Mouse (Mus musculus): ENCODE measurements around the gene Zfhx3. TPM values are rescaled to one million over a fixed set of nuclear protein-coding genes. Genes with fewer than 3 reads are reported as not detected.

Gene Zfhx3
- total RNA-seq (2023) = 24.7 and 30.6 TPM in 2 replicates

DNA sequence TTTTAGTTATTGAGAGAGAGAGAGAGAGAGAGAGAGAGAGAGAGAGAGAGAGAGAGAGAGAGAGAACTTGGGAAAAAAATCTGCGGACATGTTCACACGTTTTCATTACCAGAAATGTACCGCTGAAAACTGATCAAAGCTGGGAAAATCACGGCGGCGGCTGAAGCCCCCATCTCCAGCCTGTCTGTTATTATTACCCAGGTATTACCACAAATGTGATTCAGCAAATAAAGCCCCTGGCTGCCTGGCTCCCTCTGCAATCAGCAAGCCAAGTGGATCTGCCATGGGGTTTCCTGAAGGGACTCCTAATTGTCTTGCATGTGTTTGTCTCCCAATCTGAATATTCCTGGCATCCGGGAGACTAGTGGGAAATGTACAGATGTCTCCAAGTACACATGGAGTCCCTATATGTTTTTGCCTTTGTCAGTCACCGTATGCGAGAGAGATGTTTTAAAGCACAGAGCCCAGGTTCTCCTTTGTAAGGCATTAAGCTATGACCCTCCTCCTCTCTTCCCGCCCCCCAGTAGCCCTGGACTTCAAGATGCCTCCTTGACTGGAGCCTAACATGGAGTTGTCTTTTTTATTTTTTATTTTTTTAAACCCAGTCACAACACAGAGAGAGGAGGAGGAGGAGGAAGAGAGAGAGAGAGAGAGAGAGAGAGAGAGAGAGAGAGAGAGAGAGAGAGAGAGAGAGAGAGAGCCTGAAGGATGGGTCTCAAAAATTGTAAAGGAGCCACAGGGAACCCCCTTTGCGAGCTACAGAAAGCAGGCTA, at the start of gene Zfhx3:
TSS of gene Zfhx3 (plus strand) at position 723 of the 773 bp plus-strand sequence.

